Mouse (Mus musculus): ENCODE data around the gene Slc30a6. TPM values are rescaled to one million over a fixed set of nuclear protein-coding genes. Genes with fewer than 3 reads are reported as not detected.

Slc30a6 gene
- polyA plus RNA-seq (2015; fragmentation: Nextera tagmentation; extraction: Ambion mirVana): 29.0 and 29.5 TPM in 2 replicates

GRCm38 (mm10) chr17:74395383-74396065, at the start of gene Slc30a6:
Slc30a6 (plus strand) TSS chr17:74395608.
- Histone ChIP-seq H3K36me3 (peaks cover 3% of the 10 kb centered on the region; the same call in 1 of the 2 replicates), H3K27ac (peak within 1 kb of the TSS; percentile 93), H3K9me3 (no peaks in the 10 kb centered on the region), H3K4me1 (replicated peaks) (peaks cover 11% of the 10 kb centered on the region), H3K4me2 (peak within 1 kb of the TSS; percentile 66), H3K9ac (peak within 1 kb of the TSS; percentile 91), H3K27me3 (no peaks in the 10 kb centered on the region), H3K4me3 (peak within 1 kb of the TSS; percentile 84)
- WGBS: under 1% methylated on average over 41 of the region's 41 CpGs
- ATAC-seq (ENCODE audit: low FRiP score): peak; percentile 98

GRCm38 (mm10) chr17:74363592-74363991, 31.8 kb upstream of the Slc30a6 start:
- Histone ChIP-seq H3K36me3 (peaks cover 55% of the 10 kb centered on the region), H3K9me3 (no peaks in the 10 kb centered on the region), H3K27ac (no peak overlapping the region), H3K27me3 (no peaks in the 10 kb centered on the region), H3K4me1 (replicated peaks) (no peaks in the 10 kb centered on the region), H3K9ac (no peak overlapping the region), H3K4me3 (no peak overlapping the region), H3K4me2 (no peak overlapping the region)
- 100% methylated on average over 1 of the region's 1 CpGs for WGBS
- no peak for ATAC-seq (ENCODE audit: low FRiP score)

- Histone ChIP-seq H3K36me3 (peaks cover 74% of the 10 kb centered on the region), H3K4me2 (no peak overlapping the region), H3K27me3 (no peaks in the 10 kb centered on the region), H3K9ac (no peak overlapping the region), H3K4me1 (replicated peaks) (no peaks in the 10 kb centered on the region), H3K27ac (no peak overlapping the region), H3K9me3 (no peaks in the 10 kb centered on the region), H3K4me3 (no peak overlapping the region)
- WGBS: 93% methylated on average over 1 of the region's 1 CpGs
- no peak for ATAC-seq (ENCODE audit: low FRiP score)
These were observed 18.5 kb upstream of the Slc30a6 start for GRCm38 (mm10) chr17:74376916-74377315.

- Histone ChIP-seq H3K9ac (no peak overlapping the region), H3K9me3 (no peaks in the 10 kb centered on the region), H3K27me3 (no peaks in the 10 kb centered on the region), H3K27ac (no peak overlapping the region), H3K4me1 (replicated peaks) (no peaks in the 10 kb centered on the region), H3K36me3 (peaks cover 72% of the 10 kb centered on the region), H3K4me3 (no peak overlapping the region), H3K4me2 (no peak overlapping the region)
- no peak for ATAC-seq (ENCODE audit: low FRiP score)
These were observed 8.8 kb upstream of the Slc30a6 start for GRCm38 (mm10) chr17:74386657-74387056.

GRCm38 (mm10) chr17:74389847-74390246, 5.6 kb upstream of the Slc30a6 start:
- H3K27ac ChIP-seq: no peak overlapping the region
- H3K4me1 ChIP-seq (replicated peaks): no peaks in the 10 kb centered on the region; the same call in 1 of the 2 replicates
- no peak overlapping the region for H3K4me3 ChIP-seq
- H3K9ac ChIP-seq: no peak overlapping the region
- no peaks in the 10 kb centered on the region for H3K9me3 ChIP-seq
- WGBS: 87% methylated on average over 3 of the region's 3 CpGs
- ATAC-seq (ENCODE audit: low FRiP score): no peak
- peaks cover 42% of the 10 kb centered on the region for H3K36me3 ChIP-seq
- H3K4me2 ChIP-seq: no peak overlapping the region
- H3K27me3 ChIP-seq: no peaks in the 10 kb centered on the region

GRCm38 (mm10) chr17:74394381-74394780, 1.0 kb upstream of the Slc30a6 start:
- peaks cover 3% of the 10 kb centered on the region; the same call in 1 of the 2 replicates for H3K36me3 ChIP-seq
- no peak overlapping the region for H3K27ac ChIP-seq
- H3K4me3 ChIP-seq: peak overlapping the region; percentile 84; the same call in 1 of the 2 replicates
- H3K9ac ChIP-seq: no peak overlapping the region
- ATAC-seq (ENCODE audit: low FRiP score): no peak
- 78% methylated on average over 2 of the region's 2 CpGs for WGBS
- no peaks in the 10 kb centered on the region for H3K27me3 ChIP-seq
- no peaks in the 10 kb centered on the region for H3K9me3 ChIP-seq
- H3K4me1 ChIP-seq (replicated peaks): peaks cover 11% of the 10 kb centered on the region
- H3K4me2 ChIP-seq: peak overlapping the region; percentile 66; the same call in 1 of the 2 replicates

GRCm38 (mm10) chr17:74394855-74395254, 553 bp upstream of the Slc30a6 start:
- Histone ChIP-seq H3K27me3 (no peaks in the 10 kb centered on the region), H3K9me3 (no peaks in the 10 kb centered on the region), H3K27ac (peak overlapping the region; percentile 66), H3K4me1 (replicated peaks) (peaks cover 11% of the 10 kb centered on the region), H3K4me3 (peak overlapping the region; percentile 84), H3K4me2 (peak overlapping the region; percentile 66), H3K36me3 (peaks cover 3% of the 10 kb centered on the region; the same call in 1 of the 2 replicates), H3K9ac (peak overlapping the region; percentile 66)
- peak; percentile 41 for ATAC-seq (ENCODE audit: low FRiP score)
- WGBS: 32% methylated on average over 16 of the region's 16 CpGs

- WGBS: 84% methylated on average over 4 of the region's 4 CpGs
- Histone ChIP-seq H3K4me2 (peak overlapping the region; percentile 66), H3K27ac (no peak overlapping the region), H3K9ac (peak overlapping the region; percentile 91; the same call in 1 of the 2 replicates), H3K4me1 (replicated peaks) (peaks cover 11% of the 10 kb centered on the region), H3K27me3 (no peaks in the 10 kb centered on the region), H3K36me3 (peaks cover under 1% of the 10 kb centered on the region; the same call in 1 of the 2 replicates), H3K9me3 (no peaks in the 10 kb centered on the region), H3K4me3 (peak overlapping the region; percentile 84)
- no peak for ATAC-seq (ENCODE audit: low FRiP score)
These were observed 1.4 kb downstream of the Slc30a6 start for GRCm38 (mm10) chr17:74396766-74397165.

- Histone ChIP-seq H3K4me3 (peak overlapping the region; percentile 84; the same call in 1 of the 2 replicates), H3K9me3 (no peaks in the 10 kb centered on the region), H3K27me3 (no peaks in the 10 kb centered on the region), H3K36me3 (peaks cover 5% of the 10 kb centered on the region), H3K27ac (no peak overlapping the region), H3K4me1 (replicated peaks) (peaks cover 11% of the 10 kb centered on the region), H3K9ac (no peak overlapping the region), H3K4me2 (no peak overlapping the region)
- ATAC-seq (ENCODE audit: low FRiP score): no peak
- WGBS: 84% methylated on average over 2 of the region's 2 CpGs
These were observed 1.8 kb downstream of the Slc30a6 start for GRCm38 (mm10) chr17:74397173-74397572.

- H3K4me2 ChIP-seq: no peak overlapping the region
- ATAC-seq (ENCODE audit: low FRiP score): no peak
- no peak overlapping the region for H3K4me3 ChIP-seq
- no peak overlapping the region for H3K27ac ChIP-seq
- H3K9ac ChIP-seq: no peak overlapping the region
- no peaks in the 10 kb centered on the region for H3K9me3 ChIP-seq
- WGBS: 96% methylated on average over 12 of the region's 12 CpGs
- H3K4me1 ChIP-seq (replicated peaks): no peaks in the 10 kb centered on the region
- H3K36me3 ChIP-seq: peaks cover 52% of the 10 kb centered on the region
- H3K27me3 ChIP-seq: no peaks in the 10 kb centered on the region
These were observed 7.2 kb downstream of the Slc30a6 start for GRCm38 (mm10) chr17:74402486-74403222.

- Histone ChIP-seq H3K9ac (no peak overlapping the region), H3K27ac (no peak overlapping the region), H3K4me2 (no peak overlapping the region), H3K4me3 (no peak overlapping the region), H3K36me3 (peaks cover 75% of the 10 kb centered on the region), H3K4me1 (replicated peaks) (no peaks in the 10 kb centered on the region), H3K27me3 (no peaks in the 10 kb centered on the region), H3K9me3 (no peaks in the 10 kb centered on the region)
- 91% methylated on average over 8 of the region's 8 CpGs for WGBS
- no peak for ATAC-seq (ENCODE audit: low FRiP score)
These were observed 11.1 kb downstream of the Slc30a6 start for GRCm38 (mm10) chr17:74406487-74406886.

- no peak for ATAC-seq (ENCODE audit: low FRiP score)
- WGBS: 69% methylated on average over 4 of the region's 4 CpGs
- Histone ChIP-seq H3K36me3 (peaks cover 76% of the 10 kb centered on the region), H3K4me3 (no peak overlapping the region), H3K27ac (no peak overlapping the region), H3K9ac (no peak overlapping the region), H3K27me3 (no peaks in the 10 kb centered on the region), H3K4me2 (no peak overlapping the region), H3K4me1 (replicated peaks) (no peaks in the 10 kb centered on the region), H3K9me3 (no peaks in the 10 kb centered on the region)
These were observed 14.3 kb downstream of the Slc30a6 start for GRCm38 (mm10) chr17:74409722-74410121.

Measured in hindbrain, embryonic 13.5 days (tissue).